Mouse (Mus musculus): Measurements from ENCODE around the gene Egfl8. TPM values are rescaled to one million over a fixed set of nuclear protein-coding genes. Genes with fewer than 3 reads are reported as not detected.

Gene Egfl8
- polyA plus RNA-seq, 1 experiment from 2014 or later, result 10.2 TPM

DNA sequence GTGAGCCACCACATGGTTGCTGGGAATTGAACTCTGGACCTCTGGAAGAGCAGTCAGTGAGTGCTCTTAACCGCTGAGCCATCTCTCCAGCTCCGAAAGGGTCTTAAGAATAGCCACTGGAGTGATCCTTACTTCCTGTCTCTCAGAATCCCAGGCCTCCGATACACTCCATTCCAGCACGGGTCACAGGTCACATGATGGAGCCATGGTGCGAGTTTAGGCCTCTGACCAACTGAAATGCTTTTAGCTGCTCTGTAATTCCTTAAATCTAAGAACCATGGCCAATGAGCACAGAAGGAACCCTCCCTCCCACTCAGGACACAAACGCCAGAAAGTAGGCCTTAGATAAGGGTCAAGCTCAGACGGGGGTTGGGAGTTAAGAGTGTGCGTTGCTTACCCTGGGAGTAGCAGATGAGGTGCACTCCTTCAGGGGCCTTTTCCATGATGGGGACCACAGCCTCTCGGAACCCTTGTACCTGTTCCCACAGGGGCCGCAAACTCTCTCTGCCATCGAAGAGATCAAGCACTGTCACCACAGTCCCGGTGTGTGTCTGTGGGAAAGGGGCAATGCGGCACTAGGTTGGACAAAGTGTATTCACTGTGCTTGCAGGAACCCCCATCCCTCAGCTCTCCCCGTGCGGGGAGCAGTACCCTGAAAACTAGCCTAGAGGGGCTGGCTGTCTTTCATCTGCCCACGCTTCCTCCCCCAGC is 10.4 kb upstream of the Egfl8 start:
- Histone ChIP-seq H3K27me3 (peaks cover 20% of the 10 kb centered on the region), H3K9ac (peak overlapping the region; percentile 83), H3K9me3 (no peaks in the 10 kb centered on the region), H3K4me3 (peak overlapping the region; percentile 82), H3K4me1 (peaks cover 47% of the 10 kb centered on the region), H3K27ac (peak overlapping the region; percentile 97), H3K36me3 (peaks cover 35% of the 10 kb centered on the region), H3K4me2 (peak overlapping the region; percentile 91)
- 52% methylated on average over 16 of the region's 16 CpGs for WGBS
- ATAC-seq (ENCODE audit: insufficient number of reproducible peaks, insufficient read depth, low FRiP score, low TSS enrichment, low read depth), result no peak

DNA sequence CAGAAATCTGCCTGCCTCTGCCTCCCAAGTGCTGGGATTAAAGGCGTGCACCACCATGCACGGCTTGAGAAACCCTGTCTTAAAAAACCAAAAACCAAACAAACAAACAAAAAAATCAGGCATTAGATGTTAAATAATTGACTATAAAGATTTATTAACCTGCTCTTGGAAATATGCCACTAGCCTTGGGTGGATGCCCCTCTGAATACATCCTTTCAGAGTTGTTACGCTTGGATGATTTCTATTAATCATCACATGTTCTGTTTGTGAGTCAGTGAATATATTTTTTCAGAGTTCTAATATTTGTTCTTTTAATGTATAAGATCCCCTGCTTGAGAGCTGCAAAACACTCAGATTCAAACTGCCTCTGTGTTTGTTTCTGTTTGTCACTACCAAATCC is 9.2 kb upstream of the Egfl8 start:
- Histone ChIP-seq H3K27ac (no peak overlapping the region), H3K27me3 (peaks cover 7% of the 10 kb centered on the region), H3K9ac (no peak overlapping the region), H3K4me2 (no peak overlapping the region), H3K9me3 (no peaks in the 10 kb centered on the region), H3K4me1 (peaks cover 35% of the 10 kb centered on the region), H3K4me3 (no peak overlapping the region), H3K36me3 (peaks cover 41% of the 10 kb centered on the region)
- no peak for ATAC-seq (ENCODE audit: insufficient number of reproducible peaks, insufficient read depth, low FRiP score, low TSS enrichment, low read depth)
- 93% methylated on average over 3 of the region's 3 CpGs for WGBS

DNA sequence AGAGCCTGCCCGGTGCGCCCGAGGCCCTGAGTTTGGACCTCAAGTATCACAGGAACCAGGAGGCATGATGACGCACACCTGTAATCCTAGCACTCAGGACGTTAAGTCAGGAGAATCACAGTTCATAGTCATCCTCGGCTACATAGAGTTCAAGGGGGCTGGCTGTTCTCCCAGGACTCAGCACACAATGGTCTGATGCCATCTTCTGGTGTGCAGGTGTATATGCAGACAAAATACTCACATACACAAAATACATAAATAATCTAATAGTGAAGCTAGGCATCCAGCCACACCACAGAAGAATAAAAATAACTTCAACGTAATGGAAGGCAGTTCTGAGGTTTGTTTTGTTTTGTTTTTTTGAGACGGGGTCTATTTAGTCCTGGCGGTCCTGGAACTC is 7.4 kb upstream of the Egfl8 start:
- Histone ChIP-seq H3K27ac (no peak overlapping the region), H3K9me3 (no peaks in the 10 kb centered on the region), H3K36me3 (peaks cover 44% of the 10 kb centered on the region), H3K4me1 (peaks cover 17% of the 10 kb centered on the region), H3K9ac (no peak overlapping the region), H3K27me3 (no peaks in the 10 kb centered on the region), H3K4me3 (no peak overlapping the region), H3K4me2 (no peak overlapping the region)
- ATAC-seq (ENCODE audit: insufficient number of reproducible peaks, insufficient read depth, low FRiP score, low TSS enrichment, low read depth), result no peak
- 83% methylated on average over 9 of the region's 9 CpGs for WGBS

DNA sequence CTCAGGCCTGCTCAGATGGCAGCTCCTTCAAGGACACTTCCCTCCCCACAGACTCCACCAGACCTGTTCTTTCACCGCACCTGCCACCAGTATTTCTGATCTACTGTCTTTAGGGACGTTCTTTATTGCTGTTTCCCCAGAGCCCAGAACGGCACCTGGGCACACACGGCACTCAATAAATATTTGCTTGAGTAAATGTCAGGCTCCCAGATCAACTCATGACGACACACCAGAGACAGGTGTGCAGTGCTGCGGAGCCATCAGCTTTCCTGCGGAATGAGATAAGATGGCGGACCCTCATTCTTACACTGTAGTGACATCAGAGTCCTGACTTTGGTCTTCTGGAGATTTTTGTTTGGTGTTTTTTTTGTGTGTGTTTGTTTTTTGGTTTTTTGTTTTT is 5.2 kb upstream of the Egfl8 start:
- Histone ChIP-seq H3K36me3 (peaks cover 60% of the 10 kb centered on the region), H3K27ac (no peak overlapping the region), H3K9ac (no peak overlapping the region), H3K4me1 (peaks cover 3% of the 10 kb centered on the region), H3K9me3 (no peaks in the 10 kb centered on the region), H3K4me3 (no peak overlapping the region), H3K27me3 (no peaks in the 10 kb centered on the region), H3K4me2 (no peak overlapping the region)
- ATAC-seq (ENCODE audit: insufficient number of reproducible peaks, insufficient read depth, low FRiP score, low TSS enrichment, low read depth), result no peak
- WGBS, result 90% methylated on average over 8 of the region's 8 CpGs

DNA sequence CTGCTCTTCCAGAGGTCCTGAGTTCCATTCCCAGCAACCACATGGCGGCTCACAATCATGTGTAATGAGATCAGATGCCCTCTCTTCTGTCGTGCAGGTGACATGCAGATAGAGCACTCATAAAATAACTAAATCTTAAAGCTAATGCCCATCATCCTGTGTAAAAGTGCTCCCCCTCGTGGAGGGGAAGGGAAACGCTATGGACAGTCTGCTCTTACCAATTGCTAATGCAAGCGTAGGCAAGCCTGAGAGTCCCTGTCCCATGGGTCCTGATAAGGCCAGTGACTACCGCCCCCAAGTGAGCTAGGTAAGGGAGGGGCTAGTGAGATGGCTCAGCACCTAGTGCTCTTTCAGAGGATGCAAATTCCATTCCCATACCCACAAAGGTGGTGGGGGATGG is 3.2 kb upstream of the Egfl8 start:
- Histone ChIP-seq H3K27ac (no peak overlapping the region), H3K9ac (no peak overlapping the region), H3K4me1 (no peaks in the 10 kb centered on the region), H3K4me2 (no peak overlapping the region), H3K36me3 (peaks cover 67% of the 10 kb centered on the region), H3K27me3 (no peaks in the 10 kb centered on the region), H3K4me3 (no peak overlapping the region), H3K9me3 (no peaks in the 10 kb centered on the region)
- 11% methylated on average over 6 of the region's 6 CpGs for WGBS
- no peak for ATAC-seq (ENCODE audit: insufficient number of reproducible peaks, insufficient read depth, low FRiP score, low TSS enrichment, low read depth)

DNA sequence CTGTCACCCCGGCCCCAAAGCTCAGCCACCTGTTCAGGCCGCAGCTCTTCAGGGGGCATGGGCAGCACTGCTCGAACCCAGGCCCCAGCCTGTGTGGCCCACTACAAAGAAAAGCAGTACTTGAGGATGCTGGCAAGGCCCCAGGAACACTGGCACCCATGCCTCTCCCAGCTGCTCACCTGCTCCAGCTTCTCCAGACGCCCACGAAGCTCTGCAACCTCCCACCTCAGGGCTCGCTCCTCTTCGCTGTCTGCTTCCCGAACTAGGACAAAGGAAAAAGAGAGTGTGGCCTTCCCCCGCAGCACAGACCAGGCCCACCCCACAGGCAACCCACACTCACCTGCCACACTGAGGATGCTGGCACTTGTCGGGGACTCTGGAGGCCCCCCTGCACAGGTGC is 1.9 kb downstream of the Egfl8 start:
- ATAC-seq (ENCODE audit: insufficient number of reproducible peaks, insufficient read depth, low FRiP score, low TSS enrichment, low read depth), result no peak
- WGBS, result 90% methylated on average over 10 of the region's 10 CpGs
- H3K36me3 ChIP-seq, result peaks cover 71% of the 10 kb centered on the region

DNA sequence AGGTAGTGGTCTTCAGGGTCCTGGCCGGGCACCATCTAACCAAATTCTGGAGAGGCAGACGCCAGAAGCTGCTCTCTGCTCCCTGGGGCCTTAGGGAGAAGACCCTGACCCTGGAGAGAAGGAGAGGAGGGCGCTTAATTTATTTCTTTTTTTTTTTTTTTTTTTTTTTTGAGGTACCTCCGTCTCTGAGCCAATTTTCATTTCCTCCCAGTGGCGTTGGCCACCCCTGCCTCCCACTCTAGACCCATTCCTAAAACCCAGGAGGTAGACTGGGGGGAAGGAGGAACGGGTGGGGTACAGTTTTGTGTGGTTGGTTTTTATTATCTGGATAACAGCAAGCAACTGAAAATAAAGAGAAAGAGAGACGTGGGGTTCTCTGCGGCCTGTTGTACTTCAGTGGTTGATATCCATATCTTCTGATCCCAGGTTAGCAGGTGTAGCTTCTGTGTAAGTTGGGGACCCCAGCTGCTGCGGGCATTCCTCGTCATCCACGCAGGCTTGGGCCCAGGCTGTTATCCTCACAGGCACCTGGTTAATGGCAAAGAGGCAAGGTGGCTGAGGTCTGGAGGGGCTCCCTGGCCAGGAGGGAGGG is 2.6 kb downstream of the Egfl8 start:
- ATAC-seq (ENCODE audit: insufficient number of reproducible peaks, insufficient read depth, low FRiP score, low TSS enrichment, low read depth), result no peak
- 83% methylated on average over 11 of the region's 11 CpGs for WGBS
- no peak overlapping the region for H3K4me3 ChIP-seq

More for the DNA sequence above, 1.9 kb downstream of the Egfl8 start:
- 0 out of 2 replicates have a peak overlapping the region, but pooled peaks have one; percentile 11 for H3K9ac ChIP-seq
- no peak overlapping the region for H3K27ac ChIP-seq
- H3K4me3 ChIP-seq, result no peak overlapping the region
- no peaks in the 10 kb centered on the region for H3K27me3 ChIP-seq
- no peak overlapping the region for H3K4me2 ChIP-seq
- no peaks in the 10 kb centered on the region for H3K9me3 ChIP-seq
- peaks cover under 1% of the 10 kb centered on the region; the same call in 1 of the 2 replicates for H3K4me1 ChIP-seq

DNA sequence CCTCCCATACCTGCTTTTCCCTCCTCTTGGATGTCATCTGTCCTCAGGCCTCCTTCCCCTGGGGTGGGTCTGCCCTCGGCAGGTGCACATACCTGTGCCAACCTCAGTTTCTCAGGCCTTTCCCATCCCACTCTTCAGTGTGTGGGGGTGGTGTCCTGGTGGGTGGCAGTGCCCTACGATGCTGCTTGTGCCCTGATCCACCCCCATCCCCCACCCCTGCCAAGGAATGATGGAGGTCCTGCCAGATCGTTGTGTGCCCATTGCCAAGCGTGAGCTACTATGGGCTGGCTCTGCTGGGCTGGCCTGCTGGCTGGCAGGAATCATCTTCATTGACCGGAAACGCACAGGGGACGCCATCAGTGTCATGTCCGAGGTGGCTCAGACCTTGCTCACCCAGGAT is 4.7 kb downstream of the Egfl8 start:
- ATAC-seq (ENCODE audit: insufficient number of reproducible peaks, insufficient read depth, low FRiP score, low TSS enrichment, low read depth), result no peak
- Histone ChIP-seq H3K9me3 (no peaks in the 10 kb centered on the region), H3K4me2 (no peak overlapping the region), H3K4me3 (no peak overlapping the region), H3K27me3 (no peaks in the 10 kb centered on the region), H3K27ac (no peak overlapping the region), H3K36me3 (peaks cover 59% of the 10 kb centered on the region), H3K9ac (no peak overlapping the region), H3K4me1 (peaks cover 22% of the 10 kb centered on the region)
- 95% methylated on average over 8 of the region's 8 CpGs for WGBS

More for the DNA sequence above, 2.6 kb downstream of the Egfl8 start:
- Histone ChIP-seq H3K9me3 (no peaks in the 10 kb centered on the region), H3K4me2 (no peak overlapping the region), H3K27me3 (no peaks in the 10 kb centered on the region), H3K27ac (no peak overlapping the region), H3K4me1 (peaks cover 6% of the 10 kb centered on the region; the same call in 1 of the 2 replicates), H3K36me3 (peaks cover 71% of the 10 kb centered on the region), H3K9ac (no peak overlapping the region)

DNA sequence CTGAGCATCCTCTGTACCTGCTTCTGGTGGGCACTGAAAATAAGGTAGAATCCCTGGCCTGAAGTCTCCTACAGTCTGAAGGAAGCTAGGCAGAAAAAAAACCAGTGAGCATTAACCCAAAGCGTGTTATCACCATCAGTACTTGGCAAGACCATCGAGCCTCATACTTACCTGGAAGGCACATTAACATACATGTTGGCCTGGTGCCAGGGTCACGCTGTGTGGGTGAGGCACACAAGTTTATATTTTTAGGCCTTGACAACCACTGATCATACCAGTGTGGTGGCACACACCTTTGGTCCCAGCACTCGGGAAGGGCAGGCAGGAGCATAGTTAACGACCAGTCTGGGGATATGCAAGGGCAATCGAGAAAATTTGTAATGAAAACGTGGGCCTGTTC is 7.8 kb downstream of the Egfl8 start:
- Histone ChIP-seq H3K27ac (no peak overlapping the region), H3K4me2 (no peak overlapping the region), H3K27me3 (no peaks in the 10 kb centered on the region), H3K4me1 (peaks cover 33% of the 10 kb centered on the region), H3K36me3 (peaks cover 34% of the 10 kb centered on the region), H3K4me3 (no peak overlapping the region), H3K9ac (peak overlapping the region; percentile 55; the same call in 1 of the 2 replicates), H3K9me3 (no peaks in the 10 kb centered on the region)
- WGBS, result 84% methylated on average over 7 of the region's 7 CpGs
- ATAC-seq (ENCODE audit: insufficient number of reproducible peaks, insufficient read depth, low FRiP score, low TSS enrichment, low read depth), result no peak

DNA sequence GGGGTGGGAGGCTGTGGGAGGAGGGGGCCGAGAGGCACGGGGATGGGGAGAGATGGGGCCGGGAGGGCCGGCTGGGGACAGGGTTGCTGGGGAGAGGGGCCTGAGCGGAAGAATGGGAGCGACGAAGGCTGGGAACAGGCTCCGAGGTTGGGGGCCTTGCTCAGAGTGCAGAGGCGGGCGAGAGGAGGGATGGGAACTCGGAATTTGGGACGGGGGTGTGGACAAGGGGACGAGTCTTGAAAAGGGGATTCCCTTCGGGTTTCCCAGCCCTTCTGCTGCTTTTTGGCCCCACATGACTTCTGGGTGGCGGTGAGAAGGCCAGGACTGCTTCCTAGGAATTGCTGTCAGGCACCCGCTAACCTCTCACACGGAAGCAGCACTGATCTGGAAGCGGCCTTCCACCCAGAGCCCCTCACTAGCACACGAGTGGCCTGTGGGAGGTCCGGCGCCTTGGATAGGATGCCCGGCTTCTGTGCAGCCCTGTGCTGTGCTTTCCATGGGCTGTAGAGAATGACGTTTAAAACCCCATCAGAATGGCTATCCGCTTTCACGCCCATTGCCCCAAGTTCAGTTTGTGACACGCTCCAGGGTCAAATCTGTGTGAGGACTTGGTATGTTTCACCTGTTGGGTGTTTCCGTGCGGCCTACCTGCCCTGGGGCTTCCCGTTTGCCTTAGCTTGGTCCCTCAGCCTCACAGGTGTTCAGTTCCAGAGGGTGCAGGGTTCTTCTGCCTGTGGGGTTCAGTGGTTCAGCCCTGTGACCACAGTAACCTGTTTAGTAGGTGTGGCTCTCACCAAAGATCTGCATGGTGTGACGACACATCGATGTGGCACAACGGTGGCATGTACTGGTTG is 9.4 kb downstream of the Egfl8 start:
- Histone ChIP-seq H3K4me3 (peak overlapping the region; percentile 90), H3K9me3 (no peaks in the 10 kb centered on the region), H3K27me3 (no peaks in the 10 kb centered on the region), H3K4me1 (peaks cover 41% of the 10 kb centered on the region), H3K36me3 (peaks cover 26% of the 10 kb centered on the region), H3K27ac (peak overlapping the region; percentile 89), H3K9ac (peak overlapping the region; percentile 92), H3K4me2 (peak overlapping the region; percentile 95)
- WGBS, result 14% methylated on average over 32 of the region's 32 CpGs
- no peak for ATAC-seq (ENCODE audit: insufficient number of reproducible peaks, insufficient read depth, low FRiP score, low TSS enrichment, low read depth)

DNA sequence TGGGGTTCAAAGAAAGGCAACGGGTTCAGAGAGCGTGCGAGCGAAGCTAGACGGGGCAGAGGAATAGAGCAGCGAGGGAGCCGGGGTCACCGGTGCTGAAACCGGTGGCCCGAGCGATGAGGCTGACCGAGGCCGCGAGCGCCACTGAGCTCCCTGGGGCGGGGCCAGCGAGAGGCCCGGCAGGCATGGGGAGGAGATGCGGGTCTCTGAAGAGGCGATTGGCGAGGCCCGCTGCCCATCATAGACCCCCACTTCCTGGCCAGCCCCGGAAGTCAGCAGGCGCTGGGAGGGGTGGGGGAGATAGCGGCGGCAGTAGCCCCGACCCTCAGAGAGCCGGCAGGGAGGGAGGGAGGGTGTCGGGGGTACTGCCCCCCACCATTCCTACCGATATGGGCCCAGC is 10.2 kb downstream of the Egfl8 start:
- Histone ChIP-seq H3K4me3 (peak overlapping the region; percentile 90), H3K27me3 (no peaks in the 10 kb centered on the region), H3K4me1 (peaks cover 41% of the 10 kb centered on the region), H3K36me3 (peaks cover 25% of the 10 kb centered on the region), H3K9me3 (no peaks in the 10 kb centered on the region), H3K9ac (peak overlapping the region; percentile 92), H3K27ac (peak overlapping the region; percentile 89), H3K4me2 (peak overlapping the region; percentile 95)
- ATAC-seq (ENCODE audit: insufficient number of reproducible peaks, insufficient read depth, low FRiP score, low TSS enrichment, low read depth), result peak; percentile 53; the same call in 1 of the 2 replicates
- WGBS, result under 1% methylated on average over 27 of the region's 30 CpGs

Data from embryonic facial prominence, embryonic 13.5 days (tissue).